Mouse (Mus musculus): ENCODE measurements around the gene Lnx1. TPM values are rescaled to one million over a fixed set of nuclear protein-coding genes. Genes with fewer than 3 reads are reported as not detected.

The Lnx1 gene
- polyA plus RNA-seq, 1 experiment from 2014 or later: 0.06 TPM

DNA sequence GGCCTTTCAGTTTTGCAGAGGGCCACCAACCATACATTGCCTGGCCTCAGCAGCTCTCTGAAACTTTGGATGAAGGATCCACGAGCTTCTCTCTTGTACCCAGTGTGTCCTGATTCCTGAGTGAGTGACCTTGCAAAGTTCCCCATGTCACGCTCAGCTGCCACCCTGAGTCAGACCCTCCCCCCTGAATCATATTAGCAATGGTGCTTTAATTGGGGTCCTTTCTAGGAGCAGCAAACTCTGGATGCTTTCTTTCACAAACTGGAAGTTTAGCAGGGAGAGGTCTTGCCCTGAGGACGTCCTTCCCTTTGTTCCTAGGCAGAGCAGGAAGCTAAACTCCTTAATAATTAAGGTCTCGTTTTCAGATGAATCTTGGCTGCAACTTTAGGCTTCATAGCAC is 22.8 kb upstream of the Lnx1 start:
- TF ChIP-seq CTCF (IDR thresholded peaks at IDR 0.05; ENCODE audit: low read depth) (no peak), EP300 (IDR thresholded peaks at IDR 0.05; ENCODE audit: low read depth) (no peak)
- WGBS (ENCODE audit: insufficient replicate concordance): 66% methylated on average over 4 of the region's 4 CpGs
- ATAC-seq: no peak
- H3K4me2 ChIP-seq (ENCODE audit: low read depth, low read length): no peak overlapping the region
- H3K27ac ChIP-seq (ENCODE audit: low read depth): no peak overlapping the region
- no peaks in the 10 kb centered on the region for H3K27me3 ChIP-seq (ENCODE audit: insufficient read depth, low read length)
- no peaks in the 10 kb centered on the region for H3K36me3 ChIP-seq (replicated peaks; ENCODE audit: insufficient read depth, low read length)
- H3K9ac ChIP-seq (replicated peaks): no peak overlapping the region
- no peak for DNase-seq
- H3K4me1 ChIP-seq (ENCODE audit: insufficient read depth): 0 out of 2 replicates have a peak, but pooled peaks cover 5% of the 10 kb centered on the region
- no peaks in the 10 kb centered on the region for H3K9me3 ChIP-seq (ENCODE audit: low read length)
- H3K4me3 ChIP-seq (ENCODE audit: low read depth, low read length): no peak overlapping the region

DNA sequence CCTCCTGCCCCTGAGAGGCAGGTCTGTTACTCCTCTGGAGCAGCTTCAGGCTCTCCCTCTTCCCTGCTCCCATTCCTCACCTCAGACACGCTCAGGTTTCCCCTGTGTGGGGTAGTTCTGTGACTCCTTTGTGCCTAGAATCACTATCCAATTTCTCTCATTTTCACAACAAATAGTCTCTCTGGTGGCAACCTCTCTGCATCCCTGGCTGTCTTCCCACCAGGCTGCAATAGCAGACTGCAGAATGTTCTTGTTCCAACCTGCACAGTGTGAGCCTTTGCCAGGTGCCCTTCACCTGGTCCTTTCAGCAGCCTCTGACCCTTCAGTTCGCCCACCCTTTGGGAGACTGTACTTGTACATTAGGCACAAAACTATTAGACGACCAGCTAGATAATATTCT is 19.1 kb upstream of the Lnx1 start:
- ATAC-seq: no peak
- DNase-seq: no peak

DNA sequence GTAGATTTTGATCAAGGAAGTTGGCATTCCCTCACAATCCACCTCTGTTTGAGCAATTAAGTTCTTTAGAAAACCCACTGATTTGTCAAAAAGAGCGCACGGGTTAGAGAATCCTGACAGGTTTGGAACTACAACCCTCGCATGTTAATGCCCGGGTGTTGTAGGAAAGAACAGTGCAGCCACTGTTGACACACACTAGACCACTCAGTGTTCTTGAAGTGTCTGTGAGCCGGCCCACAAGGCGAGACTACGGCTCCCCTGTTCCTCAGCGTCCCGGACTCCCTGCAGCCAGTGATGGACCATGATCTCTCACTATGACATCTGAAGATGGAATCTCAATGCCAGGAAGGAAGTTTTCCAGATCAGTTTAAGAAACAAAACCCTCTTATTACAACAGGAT is 17.9 kb upstream of the Lnx1 start:
- Histone ChIP-seq H3K4me3 (ENCODE audit: low read depth, low read length) (no peak overlapping the region), H3K4me1 (ENCODE audit: insufficient read depth) (no peaks in the 10 kb centered on the region), H3K36me3 (replicated peaks; ENCODE audit: insufficient read depth, low read length) (no peaks in the 10 kb centered on the region), H3K27me3 (ENCODE audit: insufficient read depth, low read length) (no peaks in the 10 kb centered on the region), H3K9me3 (ENCODE audit: low read length) (no peaks in the 10 kb centered on the region), H3K9ac (replicated peaks) (no peak overlapping the region), H3K27ac (ENCODE audit: low read depth) (no peak overlapping the region), H3K4me2 (ENCODE audit: low read depth, low read length) (no peak overlapping the region)
- TF ChIP-seq CTCF (IDR thresholded peaks at IDR 0.05; ENCODE audit: low read depth) (no peak), EP300 (IDR thresholded peaks at IDR 0.05; ENCODE audit: low read depth) (no peak)
- ATAC-seq: no peak
- DNase-seq: no peak
- 72% methylated on average over 9 of the region's 9 CpGs for WGBS (ENCODE audit: insufficient replicate concordance)

More for the DNA sequence above, 19.1 kb upstream of the Lnx1 start:
- 63% methylated on average over 3 of the region's 3 CpGs for WGBS (ENCODE audit: insufficient replicate concordance)
- no peak overlapping the region for H3K9ac ChIP-seq (replicated peaks)
- H3K27ac ChIP-seq (ENCODE audit: low read depth): no peak overlapping the region
- no peak overlapping the region for H3K4me2 ChIP-seq (ENCODE audit: low read depth, low read length)
- no peaks in the 10 kb centered on the region for H3K27me3 ChIP-seq (ENCODE audit: insufficient read depth, low read length)
- H3K4me1 ChIP-seq (ENCODE audit: insufficient read depth): no peaks in the 10 kb centered on the region
- H3K36me3 ChIP-seq (replicated peaks; ENCODE audit: insufficient read depth, low read length): no peaks in the 10 kb centered on the region
- H3K9me3 ChIP-seq (ENCODE audit: low read length): no peaks in the 10 kb centered on the region
- TF ChIP-seq CTCF (IDR thresholded peaks at IDR 0.05; ENCODE audit: low read depth): no peak
- TF ChIP-seq EP300 (IDR thresholded peaks at IDR 0.05; ENCODE audit: low read depth): no peak
- H3K4me3 ChIP-seq (ENCODE audit: low read depth, low read length): no peak overlapping the region

DNA sequence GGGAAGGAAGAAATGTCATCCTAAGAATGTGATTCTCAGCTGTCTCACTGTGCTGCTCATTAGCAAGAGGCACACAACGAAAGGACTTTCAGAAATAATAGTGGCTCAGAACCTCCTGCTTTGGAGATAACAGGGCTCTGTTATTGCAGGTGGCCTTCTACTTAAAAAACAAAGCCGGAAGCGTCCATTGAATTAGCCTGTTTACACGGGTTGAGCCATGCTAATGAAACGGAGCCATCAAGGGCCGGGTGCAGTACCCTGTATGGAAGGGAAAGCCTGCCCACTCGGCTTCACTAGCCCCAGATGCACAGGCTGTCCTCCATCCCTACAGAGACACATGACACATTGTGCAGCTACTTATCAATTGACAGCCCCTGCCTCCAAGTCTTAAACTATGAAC is 13.5 kb upstream of the Lnx1 start:
- Histone ChIP-seq H3K9ac (replicated peaks) (no peak overlapping the region), H3K4me1 (ENCODE audit: insufficient read depth) (no peaks in the 10 kb centered on the region), H3K27me3 (ENCODE audit: insufficient read depth, low read length) (no peaks in the 10 kb centered on the region), H3K27ac (ENCODE audit: low read depth) (no peak overlapping the region), H3K36me3 (replicated peaks; ENCODE audit: insufficient read depth, low read length) (no peaks in the 10 kb centered on the region), H3K9me3 (ENCODE audit: low read length) (no peaks in the 10 kb centered on the region), H3K4me2 (ENCODE audit: low read depth, low read length) (no peak overlapping the region), H3K4me3 (ENCODE audit: low read depth, low read length) (no peak overlapping the region)
- WGBS (ENCODE audit: insufficient replicate concordance): 44% methylated on average over 7 of the region's 7 CpGs
- no peak for DNase-seq
- ATAC-seq: no peak
- TF ChIP-seq CTCF (IDR thresholded peaks at IDR 0.05; ENCODE audit: low read depth): no peak
- no peak for TF ChIP-seq EP300 (IDR thresholded peaks at IDR 0.05; ENCODE audit: low read depth)

DNA sequence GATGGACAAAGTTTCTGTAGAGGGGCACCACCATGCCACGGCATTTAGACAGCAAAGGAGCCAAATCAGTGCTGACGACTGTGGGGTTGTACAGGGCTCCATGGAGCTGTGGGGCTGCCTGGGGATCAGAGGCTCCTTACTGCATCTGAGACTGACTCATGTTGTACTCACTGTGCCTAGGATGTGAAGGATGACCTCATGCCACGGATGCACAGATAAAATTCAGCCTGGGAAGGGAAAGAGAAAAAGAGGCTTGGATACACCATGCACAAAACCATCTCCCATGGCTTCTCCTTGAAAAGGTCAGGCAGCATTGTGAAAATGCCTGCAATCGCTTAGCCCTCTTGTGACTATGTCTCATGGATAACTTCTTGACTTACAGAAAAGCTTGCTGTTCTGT is 10.1 kb upstream of the Lnx1 start:
- no peak for ATAC-seq
- Histone ChIP-seq H3K27me3 (ENCODE audit: insufficient read depth, low read length) (no peaks in the 10 kb centered on the region), H3K27ac (ENCODE audit: low read depth) (no peak overlapping the region), H3K9me3 (ENCODE audit: low read length) (no peaks in the 10 kb centered on the region), H3K36me3 (replicated peaks; ENCODE audit: insufficient read depth, low read length) (no peaks in the 10 kb centered on the region), H3K9ac (replicated peaks) (no peak overlapping the region), H3K4me2 (ENCODE audit: low read depth, low read length) (no peak overlapping the region), H3K4me1 (ENCODE audit: insufficient read depth) (no peaks in the 10 kb centered on the region), H3K4me3 (ENCODE audit: low read depth, low read length) (no peak overlapping the region)
- 66% methylated on average over 4 of the region's 4 CpGs for WGBS (ENCODE audit: insufficient replicate concordance)
- DNase-seq: no peak
- TF ChIP-seq CTCF (IDR thresholded peaks at IDR 0.05; ENCODE audit: low read depth) (no peak), EP300 (IDR thresholded peaks at IDR 0.05; ENCODE audit: low read depth) (no peak)

DNA sequence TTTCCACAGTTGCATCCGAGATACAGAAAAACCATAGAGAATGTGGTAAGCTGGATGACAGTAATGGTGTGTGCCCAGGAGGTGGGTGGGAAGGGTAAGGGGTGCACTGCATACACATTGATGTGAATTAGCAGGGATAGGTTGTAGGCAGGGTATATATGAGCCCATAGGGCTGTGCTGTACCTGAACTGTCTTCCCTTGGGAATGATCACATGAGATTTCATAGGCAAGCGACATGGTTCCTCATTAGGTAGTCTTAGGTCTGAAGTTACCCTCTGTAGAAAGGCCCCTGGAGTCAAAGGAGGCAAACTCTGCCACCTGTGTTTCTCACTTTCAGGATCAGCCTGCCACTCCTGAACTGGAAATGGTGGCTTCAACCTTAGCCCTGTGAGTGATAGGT is 9.3 kb upstream of the Lnx1 start:
- no peaks in the 10 kb centered on the region for H3K36me3 ChIP-seq (replicated peaks; ENCODE audit: insufficient read depth, low read length)
- no peaks in the 10 kb centered on the region for H3K4me1 ChIP-seq (ENCODE audit: insufficient read depth)
- no peak overlapping the region for H3K4me2 ChIP-seq (ENCODE audit: low read depth, low read length)
- ATAC-seq: no peak
- DNase-seq: no peak
- WGBS (ENCODE audit: insufficient replicate concordance): 68% methylated on average over 2 of the region's 2 CpGs
- H3K27ac ChIP-seq (ENCODE audit: low read depth): no peak overlapping the region
- H3K9me3 ChIP-seq (ENCODE audit: low read length): no peaks in the 10 kb centered on the region
- H3K9ac ChIP-seq (replicated peaks): no peak overlapping the region
- H3K27me3 ChIP-seq (ENCODE audit: insufficient read depth, low read length): no peaks in the 10 kb centered on the region
- TF ChIP-seq EP300 (IDR thresholded peaks at IDR 0.05; ENCODE audit: low read depth) (no peak), CTCF (IDR thresholded peaks at IDR 0.05; ENCODE audit: low read depth) (no peak)
- no peak overlapping the region for H3K4me3 ChIP-seq (ENCODE audit: low read depth, low read length)

DNA sequence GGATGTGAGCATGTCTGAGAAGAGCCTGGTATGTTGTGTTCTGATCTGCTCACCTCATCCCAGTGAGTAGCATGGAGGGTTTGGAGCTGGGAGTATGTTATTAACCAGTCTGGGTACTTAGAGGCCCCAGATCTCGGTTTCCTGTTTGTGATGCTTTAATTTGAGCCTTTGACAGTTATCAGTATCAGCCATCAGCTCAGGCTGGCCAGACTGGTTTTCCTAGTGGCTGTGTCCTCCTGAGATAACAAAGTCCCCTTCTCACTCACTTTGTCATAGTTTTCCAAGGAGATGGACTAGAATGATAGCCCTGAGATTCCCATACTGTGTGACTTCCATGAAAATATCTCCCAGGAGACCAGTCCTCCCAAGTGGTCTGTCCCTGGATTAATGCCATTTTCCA is 8.3 kb upstream of the Lnx1 start:
- H3K4me2 ChIP-seq (ENCODE audit: low read depth, low read length): no peak overlapping the region
- no peak for TF ChIP-seq EP300 (IDR thresholded peaks at IDR 0.05; ENCODE audit: low read depth)
- TF ChIP-seq CTCF (IDR thresholded peaks at IDR 0.05; ENCODE audit: low read depth): no peak
- no peak overlapping the region for H3K27ac ChIP-seq (ENCODE audit: low read depth)
- H3K9ac ChIP-seq (replicated peaks): no peak overlapping the region
- WGBS (ENCODE audit: insufficient replicate concordance): 17% methylated on average over 1 of the region's 1 CpGs
- no peaks in the 10 kb centered on the region for H3K9me3 ChIP-seq (ENCODE audit: low read length)
- no peak for ATAC-seq
- H3K4me1 ChIP-seq (ENCODE audit: insufficient read depth): no peaks in the 10 kb centered on the region
- no peak overlapping the region for H3K4me3 ChIP-seq (ENCODE audit: low read depth, low read length)
- DNase-seq: no peak
- H3K27me3 ChIP-seq (ENCODE audit: insufficient read depth, low read length): no peaks in the 10 kb centered on the region
- H3K36me3 ChIP-seq (replicated peaks; ENCODE audit: insufficient read depth, low read length): no peaks in the 10 kb centered on the region
